Mouse (Mus musculus) hindbrain, embryonic 11.5 days (tissue): Measurements from ENCODE around the gene Trmo. TPM values are rescaled to one million over a fixed set of nuclear protein-coding genes. Genes with fewer than 3 reads are reported as not detected.

Source experiments
- ATAC-seq: fragments of 200-750 bp; cut with Nextera tagmentation; 2 replicates; pipeline ENCODE4 v1.8.0; 2017; ENCODE audit warnings: mild to moderate bottlenecking, moderate TSS enrichment, moderate library complexity; ENCODE audit not compliant: low FRiP score
- DNase-seq: peaks from one replicate; pipeline ENCODE4 v3.0.0-alpha.2; 2015; ENCODE audit warnings: low spot score
- H3K27ac ChIP-seq: fragments of 300-500 bp; sonication (generic); 2 replicates; pipeline ENCODE4 v1.5.1; 2014; ENCODE audit warnings: mild to moderate bottlenecking, low read depth, low read length
- H3K27me3 ChIP-seq: fragments of 300-500 bp; sonication (generic); 2 replicates; pipeline ENCODE4 v1.6.1; 2014; ENCODE audit warnings: mild to moderate bottlenecking, low read length, moderate library complexity, mixed read lengths; ENCODE audit not compliant: control insufficient read depth, insufficient read depth
- H3K36me3 ChIP-seq: fragments of 300-500 bp; sonication (generic); 2 replicates; pipeline ENCODE4 v1.6.1; 2014; ENCODE audit warnings: mild to moderate bottlenecking, low read length, moderate library complexity, mixed read lengths; ENCODE audit not compliant: control insufficient read depth, insufficient read depth
- H3K4me1 ChIP-seq: fragments of 300-500 bp; sonication (generic); replicated peaks from 2 replicates; pipeline ENCODE4 v1.6.1; 2014; ENCODE audit warnings: low read length, mixed read lengths; ENCODE audit not compliant: control insufficient read depth, insufficient read depth
- H3K4me2 ChIP-seq: fragments of 300-500 bp; sonication (generic); replicated peaks from 2 replicates; pipeline ENCODE4 v1.6.1; 2014; ENCODE audit warnings: mild to moderate bottlenecking, low read depth, low read length
- H3K4me3 ChIP-seq: fragments of 300-500 bp; sonication (generic); 2 replicates; pipeline ENCODE4 v1.5.1; 2014; ENCODE audit warnings: low read depth, low read length
- H3K9ac ChIP-seq: fragments of 300-500 bp; sonication (generic); 2 replicates; pipeline ENCODE4 v1.6.1; 2014; ENCODE audit warnings: low read depth, low read length
- H3K9me3 ChIP-seq: fragments of 300-500 bp; sonication (generic); 2 replicates; pipeline ENCODE4 v1.6.1; 2016; ENCODE audit warnings: low read length; ENCODE audit not compliant: control insufficient read depth
- WGBS: fragments of 180-500 bp; shearing (Covaris S2); extraction: QIAGEN DNeasy Blood & Tissue Kit; methylation state at CpG from one replicate; pipeline ENCODE4 v1.1.7; 2014; 5-methylcytosine and 5-hydroxymethylcytosine counted together
- polyA plus RNA-seq: library from polyadenylated mRNA; unstranded; fragments of >200 nt; fragmentation: Nextera tagmentation; extraction: Ambion mirVana; gene quantifications from 2 replicates; pipeline ENCODE4 v1.2.1, GENCODE M21; 2014

The Trmo gene
- polyA plus RNA-seq, 1 experiment from 2014 or later, result 9.9 TPM

DNA sequence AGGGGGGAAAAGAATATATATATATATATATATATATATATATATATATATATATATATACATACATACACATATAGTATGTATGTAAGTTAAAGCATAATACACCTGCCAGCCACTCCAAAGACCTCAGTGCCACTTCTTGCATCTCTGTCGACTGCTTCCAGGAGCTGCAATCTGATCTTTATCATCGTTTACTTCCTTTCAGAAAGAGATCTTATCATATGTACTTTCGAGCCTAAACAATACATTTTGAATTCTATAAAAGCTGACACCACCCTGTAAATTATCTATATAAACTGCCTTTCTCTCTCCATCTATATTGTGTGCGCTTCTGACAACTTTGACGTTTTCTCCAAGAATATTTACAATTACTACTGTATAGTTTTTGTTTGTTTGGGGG is 681 bp downstream of the Trmo start:
- no peaks in the 10 kb centered on the region for H3K9me3 ChIP-seq
- no peaks in the 10 kb centered on the region for H3K36me3 ChIP-seq
- H3K9ac ChIP-seq, result no peak overlapping the region; the same call in 1 of the 2 replicates
- peak overlapping the region; percentile 55 for H3K4me3 ChIP-seq
- H3K27me3 ChIP-seq, result no peaks in the 10 kb centered on the region
- ATAC-seq (no peak), DNase-seq (no peak)
- WGBS, result 45% methylated on average over 5 of the region's 5 CpGs
- peak overlapping the region; percentile 44 for H3K4me2 ChIP-seq
- 0 out of 2 replicates have a peak overlapping the region, but pooled peaks have one; percentile 75 for H3K27ac ChIP-seq
- no peaks in the 10 kb centered on the region for H3K4me1 ChIP-seq

DNA sequence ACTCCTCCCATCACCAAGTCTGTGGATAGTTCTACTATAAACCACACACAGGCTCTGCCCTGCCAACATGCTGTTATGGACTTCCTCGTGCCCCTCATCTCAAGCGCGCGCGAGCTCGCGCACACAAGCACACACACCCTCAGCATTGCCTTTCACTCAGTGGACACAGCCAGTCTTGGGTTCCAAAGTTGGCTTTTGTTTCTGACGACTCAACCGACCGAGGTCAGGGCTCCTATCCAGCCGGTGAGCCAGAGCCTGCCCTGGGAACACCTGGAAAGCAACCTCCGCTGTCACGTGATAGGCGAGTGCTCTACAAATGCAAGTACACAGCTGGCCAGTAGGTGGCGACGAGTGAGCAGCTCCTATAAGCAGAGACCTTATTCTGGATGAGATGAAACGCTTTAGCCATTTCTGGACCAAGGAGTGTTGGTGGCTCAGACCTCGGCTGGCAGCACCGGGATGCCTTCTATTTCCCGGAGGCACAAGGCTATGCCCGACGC is 14.3 kb downstream of the Trmo start:
- Histone ChIP-seq H3K27ac (no peak overlapping the region), H3K36me3 (peaks cover 7% of the 10 kb centered on the region), H3K27me3 (no peaks in the 10 kb centered on the region; the same call in 1 of the 2 replicates), H3K4me1 (0 out of 2 replicates have a peak, but pooled peaks cover 4% of the 10 kb centered on the region), H3K9me3 (no peaks in the 10 kb centered on the region), H3K4me2 (peak overlapping the region; percentile 54), H3K4me3 (peak overlapping the region; percentile 22), H3K9ac (peak overlapping the region; percentile 50)
- 25% methylated on average over 22 of the region's 22 CpGs for WGBS
- DNase-seq, result peak; percentile 81
- peak; percentile 65; the same call in 1 of the 2 replicates for ATAC-seq

DNA sequence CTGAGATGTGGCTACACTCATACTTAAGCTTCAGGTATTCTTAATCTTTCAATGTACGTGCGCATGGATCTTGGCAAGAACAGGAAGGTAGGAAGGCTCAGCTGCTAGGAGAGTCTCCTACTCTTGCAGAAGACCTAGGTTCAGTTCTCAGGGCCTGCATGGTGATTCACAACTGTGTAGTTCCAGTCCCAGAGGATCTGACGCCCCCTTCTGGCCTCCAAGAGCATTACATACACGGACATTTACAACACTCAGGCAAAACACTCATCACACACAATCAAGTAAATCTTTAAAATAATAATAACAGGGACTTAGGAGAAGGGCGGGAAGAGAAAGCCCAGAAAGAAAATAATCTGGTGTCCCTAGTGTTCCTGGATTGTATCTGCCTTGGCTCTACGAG is 14.8 kb downstream of the Trmo start:
- no peak overlapping the region for H3K4me3 ChIP-seq
- peak; percentile 38 for DNase-seq
- H3K9ac ChIP-seq, result no peak overlapping the region
- ATAC-seq, result no peak
- H3K4me2 ChIP-seq, result peak overlapping the region; percentile 54; the same call in 1 of the 2 replicates
- no peaks in the 10 kb centered on the region; the same call in 1 of the 2 replicates for H3K27me3 ChIP-seq
- 54% methylated on average over 6 of the region's 6 CpGs for WGBS
- H3K4me1 ChIP-seq, result 0 out of 2 replicates have a peak, but pooled peaks cover 4% of the 10 kb centered on the region
- peaks cover 5% of the 10 kb centered on the region; the same call in 1 of the 2 replicates for H3K36me3 ChIP-seq
- H3K9me3 ChIP-seq, result no peaks in the 10 kb centered on the region
- no peak overlapping the region for H3K27ac ChIP-seq

DNA sequence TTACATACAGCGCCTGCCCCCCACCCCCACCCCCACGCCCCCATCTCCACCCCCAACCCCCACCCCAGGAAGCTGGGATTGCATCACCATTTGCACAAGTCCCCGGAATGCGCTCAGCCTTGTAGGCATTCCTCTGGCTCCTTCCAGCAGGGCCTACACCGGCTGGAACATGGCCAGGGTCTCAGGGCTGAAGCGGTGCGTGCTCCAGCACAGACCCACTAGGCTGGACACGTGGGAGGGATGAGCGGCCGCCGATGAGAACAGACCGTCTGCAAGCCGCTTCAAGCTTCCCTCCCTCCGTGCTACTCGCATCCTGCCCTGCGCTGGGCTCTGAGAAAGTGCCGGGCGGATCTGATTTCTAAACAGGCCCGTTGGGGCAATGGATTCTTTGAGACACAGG is 18.2 kb downstream of the Trmo start:
- Histone ChIP-seq H3K4me3 (no peak overlapping the region), H3K27ac (no peak overlapping the region), H3K9me3 (no peaks in the 10 kb centered on the region), H3K4me1 (0 out of 2 replicates have a peak, but pooled peaks cover 4% of the 10 kb centered on the region), H3K9ac (no peak overlapping the region), H3K36me3 (no peaks in the 10 kb centered on the region), H3K4me2 (0 out of 2 replicates have a peak overlapping the region, but pooled peaks have one; percentile 9), H3K27me3 (no peaks in the 10 kb centered on the region; the same call in none of the 2 replicates)
- DNase-seq (peak; percentile 51), ATAC-seq (peak; percentile 47; the same call in 1 of the 2 replicates)
- WGBS, result 4% methylated on average over 18 of the region's 19 CpGs

DNA sequence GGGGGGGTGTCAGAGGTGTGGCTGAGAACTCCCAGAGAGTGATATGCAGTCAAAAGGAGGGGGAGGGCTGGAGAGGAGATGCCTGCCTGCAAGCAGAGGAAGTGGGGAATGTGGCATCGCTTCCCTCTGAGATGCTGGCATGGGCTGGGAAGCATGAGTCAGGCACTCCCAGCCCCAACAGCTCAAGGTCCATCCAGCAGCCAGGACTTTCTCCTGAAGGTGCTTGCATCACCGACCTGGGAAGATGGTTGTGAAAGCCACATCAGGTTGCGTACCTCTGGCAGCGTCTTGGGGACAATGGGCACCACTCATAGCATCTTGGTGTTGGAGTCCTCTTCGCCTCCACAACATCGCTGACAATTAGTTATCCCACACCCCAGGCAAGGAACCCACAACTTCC is 18.8 kb downstream of the Trmo start:
- Histone ChIP-seq H3K4me1 (0 out of 2 replicates have a peak, but pooled peaks cover 4% of the 10 kb centered on the region), H3K27me3 (no peaks in the 10 kb centered on the region; the same call in none of the 2 replicates), H3K36me3 (no peaks in the 10 kb centered on the region), H3K9ac (no peak overlapping the region), H3K9me3 (no peaks in the 10 kb centered on the region), H3K4me3 (no peak overlapping the region), H3K4me2 (no peak overlapping the region), H3K27ac (no peak overlapping the region)
- 49% methylated on average over 5 of the region's 6 CpGs for WGBS
- ATAC-seq (no peak), DNase-seq (no peak)

DNA sequence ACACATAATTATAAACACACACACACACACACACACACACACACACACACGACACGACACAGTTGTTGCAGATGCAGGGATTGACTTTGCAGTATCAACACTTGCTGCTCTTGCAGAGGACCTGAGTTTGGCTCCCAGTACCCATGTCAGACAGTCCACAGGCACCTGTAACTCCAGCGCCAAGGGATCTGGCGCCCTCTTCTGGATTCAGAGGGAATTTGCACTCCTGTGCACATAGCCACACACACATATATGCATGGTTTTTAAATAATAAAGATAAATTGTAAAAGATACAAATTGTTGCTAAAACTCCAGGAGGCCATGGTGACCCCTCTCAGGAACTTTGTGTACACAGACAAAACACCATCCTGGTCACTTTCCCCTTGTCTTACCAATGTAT is 20.2 kb downstream of the Trmo start:
- Histone ChIP-seq H3K27ac (no peak overlapping the region), H3K36me3 (no peaks in the 10 kb centered on the region), H3K4me2 (no peak overlapping the region), H3K4me3 (no peak overlapping the region), H3K9me3 (no peaks in the 10 kb centered on the region), H3K9ac (no peak overlapping the region), H3K4me1 (no peaks in the 10 kb centered on the region), H3K27me3 (no peaks in the 10 kb centered on the region; the same call in none of the 2 replicates)
- no peak for ATAC-seq
- DNase-seq, result no peak
- WGBS, result 74% methylated on average over 4 of the region's 4 CpGs

DNA sequence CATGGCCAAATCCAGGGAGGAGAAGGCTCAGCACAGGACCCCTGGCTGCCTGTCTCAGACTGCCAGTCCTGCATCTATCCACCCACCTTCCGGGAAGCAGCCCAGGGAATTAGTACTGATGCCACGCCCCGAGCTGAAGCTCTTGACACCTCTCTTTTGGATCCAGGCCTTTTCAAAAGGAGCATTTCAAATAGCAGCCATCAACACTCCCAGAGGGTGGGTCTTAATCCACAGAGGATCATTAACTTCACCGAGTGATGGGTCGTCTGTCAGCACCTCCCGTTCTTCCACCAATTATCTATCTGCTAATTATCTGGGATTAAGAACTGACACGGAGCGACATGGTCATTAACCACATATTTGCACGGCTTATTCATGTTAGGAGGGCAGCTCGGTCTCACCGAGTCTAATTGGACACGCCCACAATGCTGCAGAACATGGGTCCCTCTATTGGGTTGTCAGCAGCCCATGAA is 21.7 kb downstream of the Trmo start:
- ATAC-seq, result no peak
- H3K9ac ChIP-seq, result no peak overlapping the region
- no peaks in the 10 kb centered on the region for H3K36me3 ChIP-seq
- no peak for DNase-seq
- no peak overlapping the region for H3K4me3 ChIP-seq
- no peaks in the 10 kb centered on the region; the same call in none of the 2 replicates for H3K27me3 ChIP-seq
- WGBS, result 22% methylated on average over 12 of the region's 12 CpGs
- no peaks in the 10 kb centered on the region for H3K9me3 ChIP-seq
- no peaks in the 10 kb centered on the region for H3K4me1 ChIP-seq
- no peak overlapping the region for H3K27ac ChIP-seq
- H3K4me2 ChIP-seq, result no peak overlapping the region

DNA sequence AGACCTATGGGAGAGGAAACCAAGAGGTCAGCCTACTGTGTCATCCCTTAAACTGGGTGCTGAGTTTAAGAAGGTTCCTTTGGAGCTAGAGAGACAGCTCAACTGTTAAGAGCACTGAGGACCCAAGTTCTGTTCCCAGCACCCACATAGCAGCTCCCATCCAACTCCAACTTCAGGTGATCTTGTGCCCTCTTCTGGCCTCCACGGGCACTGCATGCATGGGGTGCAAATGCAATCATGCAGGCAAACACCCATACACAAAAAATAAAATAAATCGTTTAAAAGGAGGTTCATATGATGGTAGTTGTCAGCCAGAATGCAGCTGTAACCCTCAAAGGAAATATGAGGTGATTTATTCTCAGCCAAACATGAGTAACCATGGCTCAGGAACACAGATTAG is 24.9 kb downstream of the Trmo start:
- Histone ChIP-seq H3K4me2 (no peak overlapping the region), H3K4me3 (no peak overlapping the region), H3K27ac (no peak overlapping the region), H3K9me3 (no peaks in the 10 kb centered on the region), H3K9ac (no peak overlapping the region), H3K4me1 (no peaks in the 10 kb centered on the region), H3K36me3 (no peaks in the 10 kb centered on the region), H3K27me3 (no peaks in the 10 kb centered on the region; the same call in 1 of the 2 replicates)
- DNase-seq (no peak), ATAC-seq (no peak)
- WGBS, result 82% methylated on average over 2 of the region's 2 CpGs

DNA sequence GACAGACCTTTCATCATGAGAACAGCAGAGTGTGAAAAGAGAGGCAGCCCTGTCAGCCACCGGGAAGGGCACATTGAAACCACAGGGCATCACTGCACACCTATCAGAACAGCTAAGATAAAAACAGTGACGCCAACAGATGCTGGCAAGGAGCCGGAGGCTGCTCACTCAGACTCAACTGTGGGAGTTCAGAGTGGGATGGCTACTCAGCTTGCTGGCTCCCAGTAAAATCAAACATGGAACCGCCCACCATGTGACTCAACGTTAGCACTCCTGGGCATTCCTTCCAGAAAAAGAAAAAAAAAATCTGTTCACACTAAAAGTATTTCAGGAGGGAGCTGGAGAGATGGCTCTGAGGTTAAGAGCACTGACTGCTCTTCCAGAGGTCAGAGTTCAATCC is 28.0 kb downstream of the Trmo start:
- no peak for DNase-seq
- 85% methylated on average over 5 of the region's 5 CpGs for WGBS
- H3K4me3 ChIP-seq, result no peak overlapping the region
- ATAC-seq, result no peak
- H3K36me3 ChIP-seq, result no peaks in the 10 kb centered on the region
- H3K27ac ChIP-seq, result no peak overlapping the region
- H3K9me3 ChIP-seq, result no peaks in the 10 kb centered on the region
- no peak overlapping the region for H3K4me2 ChIP-seq
- H3K27me3 ChIP-seq, result no peaks in the 10 kb centered on the region; the same call in 1 of the 2 replicates
- H3K9ac ChIP-seq, result no peak overlapping the region
- no peaks in the 10 kb centered on the region for H3K4me1 ChIP-seq
